Mouse (Mus musculus): ENCODE data around the gene Entpd4b. TPM values are rescaled to one million over a fixed set of nuclear protein-coding genes. Genes with fewer than 3 reads are reported as not detected.
"Not testable (repeated sequence)": the region's sequence is repeated elsewhere in the genome, so short reads cannot be mapped to it uniquely, and the experiment has no call there.

Entpd4b gene
- total RNA-seq (2017), result 16.2 and 22.6 TPM in 2 replicates

- peak; percentile 77 to 81 for ATAC-seq (replicated peaks in 1 of 2; ENCODE audit: insufficient read depth in 1 of 2, low FRiP score in 2 of 2, low TSS enrichment in 1 of 2, low read depth in 1 of 2, poor library complexity in 2 of 2, severe bottlenecking in 2 of 2)
Observed at GRCm38 (mm10) chr14:69555110-69555831, at the start of gene Entpd4b. TSS of gene Entpd4b (plus strand) at chr14:69555424.

DNA sequence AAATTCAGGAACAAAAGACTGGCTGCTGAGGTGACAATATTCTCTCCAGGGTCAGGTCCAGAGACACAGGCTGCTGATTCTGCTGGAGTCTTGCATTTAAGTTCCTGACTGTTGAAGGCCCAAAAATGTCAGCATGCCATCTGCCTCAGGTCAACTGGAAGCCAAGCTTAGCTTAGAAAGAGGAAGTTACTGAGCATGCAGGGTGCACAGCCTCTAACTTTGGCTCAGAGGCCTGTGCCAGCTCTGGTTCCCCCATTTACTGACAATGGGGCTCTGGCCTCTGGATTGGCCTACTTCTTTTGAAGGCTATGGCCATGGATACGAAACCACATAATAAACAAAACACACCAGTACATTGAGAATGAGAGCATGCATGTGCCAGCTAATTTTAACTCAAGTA is 48.2 kb upstream of the Entpd4b start:
- ATAC-seq (replicated peaks in 1 of 2; ENCODE audit: insufficient read depth in 1 of 2, low FRiP score in 2 of 2, low TSS enrichment in 1 of 2, low read depth in 1 of 2, poor library complexity in 2 of 2, severe bottlenecking in 2 of 2), result peak; percentile 43 to 59

GRCm38 (mm10) chr14:69512449-69512848 is 42.8 kb upstream of the Entpd4b start, which contains the start of gene Gm27179:
TSS of gene Gm27179 (minus strand) at chr14:69512549.
- not testable (repeated sequence) for ATAC-seq (replicated peaks in 1 of 2; ENCODE audit: insufficient read depth in 1 of 2, low FRiP score in 2 of 2, low TSS enrichment in 1 of 2, low read depth in 1 of 2, poor library complexity in 2 of 2, severe bottlenecking in 2 of 2)

GRCm38 (mm10) chr14:69520810-69521209 is 34.4 kb upstream of the Entpd4b start:
- not testable (repeated sequence) for ATAC-seq (replicated peaks in 1 of 2; ENCODE audit: insufficient read depth in 1 of 2, low FRiP score in 2 of 2, low TSS enrichment in 1 of 2, low read depth in 1 of 2, poor library complexity in 2 of 2, severe bottlenecking in 2 of 2)

DNA sequence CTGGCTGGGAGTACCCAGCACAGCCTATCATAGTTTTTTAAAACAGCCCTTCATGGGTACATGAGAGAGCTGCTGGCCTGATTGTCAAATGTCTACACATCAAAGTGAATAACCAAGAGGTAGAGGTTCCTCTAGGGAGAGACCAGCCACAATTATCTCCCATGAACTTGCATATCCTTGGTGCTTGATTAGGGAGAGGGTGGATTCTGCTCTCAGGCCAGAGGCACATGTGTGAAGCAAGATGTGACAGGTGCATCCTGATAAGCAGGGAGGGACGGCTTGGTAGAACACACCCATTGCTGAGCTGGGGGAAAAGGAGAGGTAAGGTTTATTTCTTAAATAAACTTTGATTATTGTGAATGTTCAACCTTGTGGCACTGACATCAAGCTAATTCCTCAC is 32.2 kb upstream of the Entpd4b start:
- peak; percentile 45 to 51; a peak in 2 of 4 replicates for ATAC-seq (replicated peaks in 1 of 2; ENCODE audit: insufficient read depth in 1 of 2, low FRiP score in 2 of 2, low TSS enrichment in 1 of 2, low read depth in 1 of 2, poor library complexity in 2 of 2, severe bottlenecking in 2 of 2)

DNA sequence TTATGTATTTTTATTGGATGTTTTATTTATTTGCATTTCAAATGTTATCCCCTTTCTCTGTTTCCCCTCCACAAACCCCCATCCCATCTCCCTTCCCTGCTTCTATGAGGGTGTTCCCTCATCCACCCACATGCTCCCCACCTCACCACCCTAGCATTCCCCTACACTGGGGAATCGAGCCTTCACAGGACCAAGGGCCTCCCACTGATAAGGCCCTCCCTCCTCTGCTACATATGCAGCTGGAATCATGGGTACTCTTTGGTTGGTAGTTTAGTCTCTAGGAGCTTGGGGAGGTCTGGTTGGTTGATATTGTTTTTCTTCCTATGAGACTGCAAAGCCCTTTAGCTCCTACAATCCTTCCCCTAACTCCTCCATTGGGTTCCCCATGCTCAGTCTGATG is 29.0 kb upstream of the Entpd4b start:
- not testable (repeated sequence) for ATAC-seq (replicated peaks in 1 of 2; ENCODE audit: insufficient read depth in 1 of 2, low FRiP score in 2 of 2, low TSS enrichment in 1 of 2, low read depth in 1 of 2, poor library complexity in 2 of 2, severe bottlenecking in 2 of 2)

GRCm38 (mm10) chr14:69536539-69536938 is 18.7 kb upstream of the Entpd4b start:
- peak; percentile 18 to 72; a peak in 2 of 4 replicates for ATAC-seq (replicated peaks in 1 of 2; ENCODE audit: insufficient read depth in 1 of 2, low FRiP score in 2 of 2, low TSS enrichment in 1 of 2, low read depth in 1 of 2, poor library complexity in 2 of 2, severe bottlenecking in 2 of 2)

DNA sequence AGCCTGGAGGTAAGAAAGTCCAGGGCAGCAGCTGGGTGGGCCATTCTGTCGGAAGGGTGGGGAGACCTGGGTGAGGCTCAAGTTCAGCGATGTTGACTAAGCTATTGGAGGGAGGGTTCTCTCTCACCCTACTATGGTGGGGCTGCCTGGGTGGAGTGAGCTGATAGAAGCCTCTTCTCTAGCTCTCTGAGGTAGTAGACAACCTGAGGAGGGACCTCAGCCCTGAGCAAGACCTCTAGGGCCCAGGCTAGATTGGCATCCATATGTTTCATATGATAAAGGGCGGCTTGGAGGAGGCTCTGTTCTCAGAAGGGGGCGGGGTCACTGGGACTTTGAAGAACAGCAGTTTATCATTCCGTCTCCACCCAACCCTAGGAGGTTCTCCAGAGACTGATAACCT is 15.1 kb upstream of the Entpd4b start:
- ATAC-seq (replicated peaks in 1 of 2; ENCODE audit: insufficient read depth in 1 of 2, low FRiP score in 2 of 2, low TSS enrichment in 1 of 2, low read depth in 1 of 2, poor library complexity in 2 of 2, severe bottlenecking in 2 of 2), result peak in 1 of 2 experiments; percentile 35; a peak in 2 of 4 replicates

- peak; percentile 52 to 60 for ATAC-seq (replicated peaks in 1 of 2; ENCODE audit: insufficient read depth in 1 of 2, low FRiP score in 2 of 2, low TSS enrichment in 1 of 2, low read depth in 1 of 2, poor library complexity in 2 of 2, severe bottlenecking in 2 of 2)
Observed at GRCm38 (mm10) chr14:69542695-69543094, 12.5 kb upstream of the Entpd4b start.

GRCm38 (mm10) chr14:69544033-69544432 is 11.2 kb upstream of the Entpd4b start:
- peak; percentile 57 to 62 for ATAC-seq (replicated peaks in 1 of 2; ENCODE audit: insufficient read depth in 1 of 2, low FRiP score in 2 of 2, low TSS enrichment in 1 of 2, low read depth in 1 of 2, poor library complexity in 2 of 2, severe bottlenecking in 2 of 2)

DNA sequence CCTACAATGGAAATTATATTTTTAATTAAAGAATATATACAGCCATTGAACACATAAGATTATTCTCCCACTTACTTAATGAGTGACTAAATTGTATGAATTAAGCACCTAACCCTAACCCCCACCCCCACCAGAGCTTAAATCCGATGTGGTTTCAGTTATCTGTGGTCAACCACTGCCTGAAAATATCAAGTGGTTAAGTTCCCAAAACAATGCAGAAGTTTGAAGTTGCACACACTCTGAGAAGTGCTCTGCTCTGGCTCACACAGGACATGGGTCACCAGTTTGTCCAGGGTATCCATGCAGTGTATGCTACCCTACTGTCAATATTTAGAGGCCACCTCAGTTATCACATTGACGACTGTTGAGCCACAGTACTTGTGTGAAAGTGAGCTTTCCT is 10.2 kb upstream of the Entpd4b start:
- peak; percentile 29 to 40; a peak in 3 of 4 replicates for ATAC-seq (replicated peaks in 1 of 2; ENCODE audit: insufficient read depth in 1 of 2, low FRiP score in 2 of 2, low TSS enrichment in 1 of 2, low read depth in 1 of 2, poor library complexity in 2 of 2, severe bottlenecking in 2 of 2)

DNA sequence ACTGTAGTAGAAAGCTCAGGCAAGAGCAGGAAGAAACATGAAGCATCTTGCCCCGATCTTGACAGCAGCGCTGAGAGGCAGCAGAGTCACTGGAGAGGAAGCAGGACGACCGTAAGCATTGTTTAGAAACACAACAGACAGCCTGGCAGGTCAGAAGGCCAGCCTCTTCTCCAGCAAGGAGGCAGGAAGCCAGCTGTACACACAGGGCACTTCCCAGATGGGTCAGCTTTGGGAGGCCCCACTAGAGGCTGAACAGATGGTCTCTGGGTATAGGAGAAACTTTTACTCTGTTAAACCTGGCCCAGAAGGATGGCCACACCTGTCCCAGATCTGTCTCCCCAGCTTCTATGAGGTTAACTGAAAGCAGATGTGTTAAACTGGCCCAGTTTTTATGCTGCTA is 7.9 kb upstream of the Entpd4b start:
- not testable (repeated sequence) for ATAC-seq (replicated peaks in 1 of 2; ENCODE audit: insufficient read depth in 1 of 2, low FRiP score in 2 of 2, low TSS enrichment in 1 of 2, low read depth in 1 of 2, poor library complexity in 2 of 2, severe bottlenecking in 2 of 2)

DNA sequence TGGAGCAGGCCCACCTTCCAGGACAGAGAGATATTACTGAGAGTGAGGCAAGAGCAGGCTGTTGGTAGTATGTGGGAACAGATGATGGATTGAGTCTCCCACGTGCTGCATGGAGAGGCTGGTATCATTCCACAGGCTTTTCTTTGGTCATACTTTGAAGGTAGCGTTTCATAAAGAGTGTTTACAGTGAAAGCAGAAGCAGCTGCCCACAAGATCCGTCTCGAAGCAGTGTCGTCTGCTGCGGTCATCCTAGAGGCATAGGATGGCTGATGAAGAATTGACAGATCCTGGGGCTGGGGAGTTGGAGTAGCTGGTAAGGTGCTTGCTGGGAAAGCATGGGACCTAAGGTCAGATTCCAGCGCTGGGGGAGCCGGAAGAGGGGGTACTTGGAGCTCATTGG is 1.6 kb downstream of the Entpd4b start:
- peak in 1 of 2 experiments; percentile 13; a peak in 1 of 4 replicates for ATAC-seq (replicated peaks in 1 of 2; ENCODE audit: insufficient read depth in 1 of 2, low FRiP score in 2 of 2, low TSS enrichment in 1 of 2, low read depth in 1 of 2, poor library complexity in 2 of 2, severe bottlenecking in 2 of 2)

DNA sequence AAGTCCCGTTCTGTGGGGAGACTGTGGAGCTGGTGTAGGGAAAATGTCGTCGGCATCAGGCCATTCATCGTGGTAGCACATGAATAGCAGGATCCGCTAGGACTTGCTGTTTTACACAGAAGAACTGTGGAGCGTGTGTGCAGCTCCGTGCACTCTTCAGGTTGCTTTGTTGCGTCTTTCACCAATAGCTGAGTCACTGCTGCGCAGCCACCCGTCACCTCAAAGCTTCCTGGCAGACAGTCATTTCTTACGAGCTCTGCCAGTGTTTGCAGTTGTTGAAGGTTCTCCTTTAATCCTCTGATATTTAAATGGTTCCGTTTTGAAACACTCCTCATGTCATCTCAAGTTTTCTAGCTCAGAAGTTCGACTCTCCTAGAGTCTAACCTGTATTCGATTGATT is 2.3 kb downstream of the Entpd4b start:
- ATAC-seq (replicated peaks in 1 of 2; ENCODE audit: insufficient read depth in 1 of 2, low FRiP score in 2 of 2, low TSS enrichment in 1 of 2, low read depth in 1 of 2, poor library complexity in 2 of 2, severe bottlenecking in 2 of 2), result peak; percentile 62 to 74

Other genes with a start within 250 kb of the Entpd4b start
- 2.9 and 8.7 TPM in 2 replicates for gene Gm16867, start 52.1 kb upstream of the Entpd4b start, total RNA-seq (2017)
- gene Gm27179, start 42.9 kb upstream of the Entpd4b start, total RNA-seq (2017), result not detected in 2 replicates